Mouse (Mus musculus): ENCODE measurements around the gene Sh3bp1.

Sh3bp1 gene

GRCm38 (mm10) chr15:78899740-78900584, at the start of gene Sh3bp1:
Gene Sh3bp1, plus strand, starts transcription at chr15:78899768.
- peak; percentile 71 to 83 for DNase-seq (ENCODE audit: low spot score in 2 of 2)

DNA sequence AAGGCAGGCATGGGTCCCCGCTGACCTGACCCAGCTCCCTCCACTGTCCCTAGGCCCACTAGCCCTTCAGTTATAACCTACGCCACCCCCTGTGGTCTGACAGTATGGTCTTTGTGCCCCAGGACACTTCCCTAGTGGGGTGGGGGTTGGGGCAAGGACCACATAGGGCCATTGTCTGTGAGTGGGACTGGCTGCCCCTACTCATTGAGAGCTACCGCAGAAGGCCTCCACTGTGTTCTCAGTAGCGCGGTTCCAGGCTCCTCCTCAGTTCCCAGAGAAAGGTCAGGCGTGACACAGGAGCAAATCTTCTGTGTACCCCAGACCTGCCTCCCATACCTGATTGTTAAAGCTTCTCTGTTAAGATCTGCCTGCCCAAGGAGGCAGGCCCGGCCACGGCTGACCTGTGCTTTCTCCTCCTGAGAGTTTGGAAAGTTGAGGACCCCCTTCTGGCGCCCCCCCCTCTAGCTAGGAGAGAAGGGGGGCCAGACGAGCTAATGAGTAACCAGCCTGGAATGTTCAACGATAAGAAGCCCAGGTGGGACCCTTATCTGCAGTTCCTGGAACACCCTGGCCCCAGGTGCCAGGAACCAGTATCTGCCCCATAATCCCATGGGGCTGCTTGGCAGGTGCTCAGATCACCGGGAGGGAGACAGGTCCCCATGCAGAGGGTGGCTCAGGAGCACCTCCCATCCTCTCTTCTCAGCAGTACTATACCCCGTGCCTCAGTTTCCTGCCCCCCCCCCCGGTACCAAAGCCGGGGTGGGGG, 49.3 kb upstream of the Sh3bp1 start:
- DNase-seq (ENCODE audit: low spot score in 2 of 2) = no peak

DNA sequence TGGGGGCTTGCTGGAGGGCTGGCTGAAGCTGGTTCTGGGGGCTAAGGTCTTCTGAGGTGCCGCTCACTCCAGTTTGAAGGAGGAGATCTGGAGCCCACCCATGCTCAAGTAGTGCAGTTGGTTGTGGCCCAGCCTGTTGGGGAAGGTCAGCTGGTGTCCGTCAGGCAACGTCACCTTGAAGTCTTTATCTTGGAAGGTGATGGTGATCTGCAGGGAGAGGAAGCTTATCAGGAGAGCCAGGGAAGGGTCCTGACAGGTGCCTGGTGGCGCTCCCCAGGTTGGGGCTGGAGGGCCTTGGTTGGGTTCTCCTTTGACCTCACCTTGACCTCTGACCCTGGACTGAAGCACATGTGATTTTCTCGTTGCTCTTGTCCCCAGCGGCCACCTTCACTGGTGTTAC, 48.6 kb upstream of the Sh3bp1 start:
- DNase-seq (ENCODE audit: low spot score in 2 of 2) = no peak

DNA sequence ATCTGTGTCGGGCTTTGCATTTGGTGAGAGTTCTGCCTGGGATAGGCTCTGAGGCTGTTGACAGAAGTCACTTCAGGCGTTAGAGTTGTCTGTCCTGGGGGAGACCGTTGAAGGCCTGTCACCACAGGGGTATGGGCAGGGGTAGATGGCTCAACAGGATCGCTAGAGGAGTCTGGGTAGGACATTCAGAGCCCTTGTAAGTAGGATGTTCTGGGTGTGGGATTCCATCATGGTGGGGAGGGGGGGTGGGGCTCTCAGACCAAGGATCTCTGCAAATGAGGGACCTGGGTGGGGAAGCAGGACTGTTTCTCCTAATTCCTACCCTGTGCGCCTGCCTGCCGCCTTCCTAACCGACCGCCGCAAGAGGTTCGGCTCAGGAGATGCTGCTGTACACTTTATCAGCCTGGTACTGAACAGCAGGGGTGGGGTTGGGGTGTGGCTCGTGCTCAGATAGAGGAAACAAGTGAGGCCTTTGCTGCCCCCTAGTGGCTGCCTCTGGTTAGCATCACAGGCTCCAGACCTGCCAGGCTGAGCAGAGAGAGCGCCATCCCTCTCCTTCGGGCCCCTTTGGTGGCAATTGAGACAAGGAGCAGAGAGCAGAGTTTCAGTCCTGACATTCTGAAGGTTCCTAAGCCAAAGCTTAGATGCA, 47.9 kb upstream of the Sh3bp1 start:
- peak; percentile 90 to 95 for DNase-seq (ENCODE audit: low spot score in 2 of 2)

- DNase-seq (ENCODE audit: low spot score in 2 of 2) = no peak
Observed at GRCm38 (mm10) chr15:78855303-78855965, 44.1 kb upstream of the Sh3bp1 start, which contains the start of gene Lgals2. Gene Lgals2, minus strand, starts transcription at chr15:78855529.

DNA sequence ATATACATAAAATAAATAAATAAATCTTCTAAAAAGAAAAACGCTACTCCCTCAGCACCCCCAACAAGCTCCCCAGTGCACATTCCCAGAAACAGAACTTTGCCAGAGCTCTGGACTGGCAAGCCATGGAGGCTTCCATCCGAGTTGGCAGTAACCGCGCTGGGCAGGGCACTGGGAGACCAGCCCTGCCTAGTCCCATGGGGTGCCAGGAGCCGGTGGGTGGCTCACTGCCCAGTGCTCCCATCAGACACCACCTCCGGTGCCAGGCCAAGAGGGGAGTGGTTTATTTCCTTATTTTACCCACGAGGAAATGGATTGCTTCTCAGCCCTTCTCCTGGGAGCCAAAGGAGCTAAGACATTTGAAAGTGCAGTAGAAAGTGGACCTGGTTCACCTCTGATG, 42.6 kb upstream of the Sh3bp1 start:
- DNase-seq (ENCODE audit: low spot score in 2 of 2) = no peak

- DNase-seq (ENCODE audit: low spot score in 2 of 2) = no peak
Observed at GRCm38 (mm10) chr15:78859311-78859710, 40.3 kb upstream of the Sh3bp1 start.

DNA sequence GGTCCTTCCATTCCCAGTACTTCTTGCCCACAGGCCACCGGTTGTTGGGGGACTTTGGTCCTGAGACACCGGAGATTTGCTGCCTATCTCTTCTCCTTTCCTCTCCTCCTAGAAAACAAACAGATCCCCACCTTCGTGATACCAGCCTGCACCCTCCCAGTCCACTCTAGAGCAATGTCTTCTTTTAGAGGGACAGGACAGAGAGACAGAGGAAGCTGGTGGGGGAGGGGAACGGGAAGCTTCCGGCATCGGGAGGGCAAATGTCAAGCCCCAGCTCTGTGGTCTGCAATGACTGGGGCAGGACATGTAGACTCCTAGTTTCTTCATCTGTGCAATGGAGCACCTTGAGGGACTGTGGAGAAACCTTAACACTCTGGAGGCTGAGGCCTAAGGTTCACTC, 39.9 kb upstream of the Sh3bp1 start:
- DNase-seq (ENCODE audit: low spot score in 2 of 2) = peak in 1 of 2 experiments; percentile 53

GRCm38 (mm10) chr15:78862280-78862679, 37.3 kb upstream of the Sh3bp1 start:
- DNase-seq (ENCODE audit: low spot score in 2 of 2) = no peak

GRCm38 (mm10) chr15:78863154-78863553, 36.4 kb upstream of the Sh3bp1 start:
- DNase-seq (ENCODE audit: low spot score in 2 of 2) = no peak

DNA sequence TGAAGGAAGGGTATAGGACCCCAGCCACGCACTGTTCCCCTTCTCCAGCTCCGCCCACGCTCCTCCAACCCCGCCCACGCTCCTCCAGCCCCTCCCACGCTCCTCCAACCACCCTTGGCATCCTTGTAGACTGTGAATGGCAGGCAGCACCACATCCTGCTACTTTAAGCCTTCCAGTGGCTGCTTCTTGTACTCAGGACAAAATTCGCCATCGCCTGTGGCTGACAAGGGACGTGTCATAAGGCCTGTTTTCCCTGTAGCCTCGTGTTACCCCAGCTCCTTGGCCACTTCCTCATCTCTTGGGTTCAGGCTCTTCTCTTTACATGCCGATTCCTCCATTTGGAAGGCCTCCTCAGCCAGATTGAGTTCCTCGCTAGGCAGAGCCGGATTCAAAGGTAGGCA, 35.7 kb upstream of the Sh3bp1 start:
- peak in 1 of 2 experiments; percentile 46 for DNase-seq (ENCODE audit: low spot score in 2 of 2)

DNA sequence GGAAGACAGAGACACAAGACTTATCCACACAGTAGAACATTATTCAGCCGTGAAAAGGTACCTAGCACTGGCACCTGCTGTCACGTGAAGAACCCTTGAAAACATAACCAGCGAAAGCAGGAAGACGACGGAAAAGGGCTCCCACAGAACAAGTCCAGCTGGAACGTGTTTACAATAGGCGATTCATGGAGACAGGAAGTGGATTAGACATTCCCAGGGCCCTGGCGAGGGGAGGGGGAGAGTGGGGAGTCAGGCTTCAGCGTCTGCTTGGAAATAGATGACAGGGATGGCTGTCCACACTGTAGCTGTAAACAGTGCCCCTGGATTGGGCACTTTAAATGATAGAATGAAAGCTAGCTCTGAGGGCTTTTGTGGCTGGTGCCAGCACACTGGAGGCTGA, 31.2 kb upstream of the Sh3bp1 start:
- no peak for DNase-seq (ENCODE audit: low spot score in 2 of 2)

- DNase-seq (ENCODE audit: low spot score in 2 of 2) = no peak
Observed at GRCm38 (mm10) chr15:78868826-78869233, 30.7 kb upstream of the Sh3bp1 start.

GRCm38 (mm10) chr15:78869775-78870174, 29.8 kb upstream of the Sh3bp1 start:
- peak in 1 of 2 experiments; percentile 61 for DNase-seq (ENCODE audit: low spot score in 2 of 2)

DNA sequence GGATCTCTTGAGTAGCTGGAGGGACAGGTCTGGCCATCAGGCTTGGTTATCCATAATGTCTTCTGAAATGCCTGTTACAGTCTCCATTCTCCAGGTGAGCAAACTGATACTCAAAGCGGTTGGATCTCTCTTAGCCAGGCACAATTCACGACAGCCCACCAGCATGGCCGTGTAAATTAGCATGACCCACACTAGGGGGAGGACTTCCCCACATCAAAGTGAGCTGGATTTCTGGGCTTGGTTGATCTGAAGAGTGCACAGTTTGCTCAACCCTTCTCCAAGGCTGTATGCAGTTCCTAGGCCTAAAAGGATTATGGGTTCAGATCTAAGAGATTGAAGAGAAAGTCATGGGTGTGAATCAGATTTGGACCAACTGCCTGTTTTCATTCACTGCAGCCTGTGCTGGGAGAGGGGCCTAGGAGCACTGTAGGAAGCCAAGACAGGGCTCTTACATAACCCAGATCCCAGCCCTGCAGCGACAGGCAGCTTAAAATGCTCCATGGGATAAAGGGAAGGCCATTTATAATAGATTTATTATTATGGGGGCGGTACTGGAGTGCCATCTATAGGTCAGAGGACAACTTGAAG, 27.5 kb upstream of the Sh3bp1 start:
- DNase-seq (ENCODE audit: low spot score in 2 of 2) = no peak

- no peak for DNase-seq (ENCODE audit: low spot score in 2 of 2)
Observed at GRCm38 (mm10) chr15:78873803-78874435, 25.6 kb upstream of the Sh3bp1 start.

DNA sequence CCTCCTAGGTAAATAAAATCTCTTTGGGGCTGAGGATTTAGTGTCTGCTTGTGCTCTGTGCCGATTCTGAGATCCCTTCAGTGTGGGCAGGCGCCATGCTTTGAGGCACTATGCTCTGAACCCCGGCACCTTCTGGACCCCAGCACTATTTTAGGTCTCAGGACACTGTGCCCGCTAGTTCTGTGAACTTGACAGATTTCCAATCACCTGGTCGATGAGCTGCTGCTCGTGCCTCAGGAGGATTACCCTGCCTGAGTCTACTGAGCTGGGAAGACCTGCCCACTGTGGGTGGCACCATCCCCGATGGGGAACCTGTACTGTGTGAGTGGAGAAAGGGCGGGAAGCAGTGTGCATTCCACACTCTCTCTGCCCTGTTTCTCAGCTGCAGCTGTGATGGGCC, 24.6 kb upstream of the Sh3bp1 start:
- DNase-seq (ENCODE audit: low spot score in 2 of 2) = no peak

DNA sequence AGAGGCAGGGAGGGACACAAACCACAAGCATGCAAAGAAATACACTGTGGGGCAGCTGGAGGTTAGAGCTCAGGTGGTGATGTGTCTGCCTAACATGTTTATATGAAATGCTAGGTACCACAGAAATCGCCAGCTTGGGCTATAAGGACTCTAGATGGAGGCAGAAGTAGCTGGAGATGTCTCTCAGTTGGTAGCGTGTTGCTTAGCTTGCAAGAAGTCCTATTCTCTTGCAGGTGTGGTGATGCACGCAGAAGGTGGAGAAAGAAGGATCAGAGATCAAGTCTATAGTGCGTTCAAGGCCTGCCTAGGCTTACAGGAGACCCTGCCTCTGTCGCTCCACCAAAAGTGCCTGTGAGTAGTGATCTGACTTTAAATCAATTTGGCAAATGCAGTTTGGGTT, 24.0 kb upstream of the Sh3bp1 start:
- DNase-seq (ENCODE audit: low spot score in 2 of 2) = no peak

DNA sequence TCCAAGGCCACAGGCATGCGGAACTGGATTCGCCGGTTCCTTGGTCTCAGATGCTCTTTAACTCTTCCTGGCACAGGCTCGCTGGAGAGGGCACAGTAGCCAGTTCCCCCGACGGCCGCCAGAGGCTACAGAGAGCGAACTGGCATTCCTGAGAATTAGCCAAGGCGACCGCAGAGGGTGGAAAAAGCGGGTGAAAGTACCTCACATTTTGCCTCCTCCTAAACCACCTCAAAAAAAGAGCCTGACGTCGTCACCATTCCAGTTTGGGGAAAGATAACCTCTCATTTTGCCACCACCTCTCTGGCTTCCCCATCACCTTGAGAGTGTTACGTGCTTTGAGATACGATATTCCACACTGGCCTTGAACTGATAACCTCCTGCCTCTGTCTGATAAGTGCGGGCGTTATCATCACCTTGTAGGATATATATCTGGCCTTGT, 23.3 kb upstream of the Sh3bp1 start:
- peak; percentile 63 to 84 for DNase-seq (ENCODE audit: low spot score in 2 of 2)

DNA sequence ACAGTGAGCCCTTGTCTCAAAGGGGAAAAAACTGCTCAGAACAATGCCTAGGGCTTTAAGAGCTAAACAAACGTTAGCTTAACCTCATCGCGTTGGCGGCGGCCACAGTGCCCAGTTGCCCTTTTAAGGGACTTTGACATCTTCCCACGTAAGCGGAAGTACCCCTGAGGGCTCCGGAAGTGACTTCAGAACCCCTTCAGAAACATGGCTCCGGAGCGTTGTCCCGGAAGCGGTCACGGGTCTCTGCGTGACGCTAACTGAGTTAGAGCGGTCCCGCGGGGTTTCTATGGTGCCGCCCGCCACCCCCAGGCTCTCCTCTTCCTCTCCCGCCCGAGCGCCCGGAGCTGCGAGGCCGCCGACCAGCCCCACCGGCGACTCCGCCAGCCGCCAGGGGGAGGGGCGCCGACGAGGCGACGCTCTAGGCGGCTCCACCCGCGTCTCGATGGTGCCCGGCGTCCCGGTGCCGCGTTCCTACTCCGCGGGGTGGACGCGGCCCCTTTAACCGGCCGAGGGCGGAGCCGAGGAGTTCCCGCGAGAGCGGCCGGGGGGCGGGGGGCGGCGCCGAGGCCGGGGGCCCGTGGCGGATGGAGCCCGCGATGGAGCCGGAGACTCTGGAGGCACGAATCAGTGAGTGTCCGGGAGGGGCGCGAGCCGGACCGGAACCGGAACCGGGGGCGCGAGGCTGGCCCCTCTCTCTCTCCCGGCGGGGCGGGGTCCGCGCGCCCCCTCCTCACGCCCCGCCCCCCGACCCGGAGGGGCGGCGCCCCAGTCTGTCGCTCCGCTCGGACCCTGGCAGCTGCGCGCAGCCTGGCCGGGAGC, 22.4 kb upstream of the Sh3bp1 start, which contains the start of gene Gga1:
TSS of gene Gga1 (plus strand) at position 200 of the 819 bp plus-strand sequence.
- DNase-seq (ENCODE audit: low spot score in 2 of 2) = peak; percentile 88 to 90

Measured in spleen, postnatal 10 days (tissue).